Mouse (Mus musculus) small intestine, adult 2 months (tissue): ENCODE measurements around the gene Dpyd.

Experiments used
- CTCF ChIP-seq: fragments of 200-500 bp; IDR thresholded peaks from 2 replicates; pipeline ENCODE4 v1.5.1; 2012; ENCODE audit warnings: low read depth, mild to moderate bottlenecking, control low read depth, inconsistent platforms, low read length, moderate library complexity, mixed read lengths; ENCODE audit not compliant: insufficient replicate concordance, insufficient read length; ENCODE audit errors: extremely low read depth
- POLR2A ChIP-seq: fragments of 200-500 bp; IDR thresholded peaks from 2 replicates; pipeline ENCODE4 v1.6.1; 2012; ENCODE audit warnings: low read depth, mild to moderate bottlenecking, control low read depth, inconsistent platforms, low read length, moderate library complexity

- TF ChIP-seq CTCF (no peak), POLR2A (no peak)
Measured at GRCm38 (mm10) chr3:118646024-118646570, 84.2 kb downstream of the Dpyd start.
